Mouse (Mus musculus): ENCODE data around the gene Gpc5. TPM values are rescaled to one million over a fixed set of nuclear protein-coding genes. Genes with fewer than 3 reads are reported as not detected.

Gpc5 gene
- under 1 TPM in 1 of 2 experiments, not detected in 1; 0.10 TPM for polyA plus RNA-seq (2017; shearing (Covaris generic))

DNA sequence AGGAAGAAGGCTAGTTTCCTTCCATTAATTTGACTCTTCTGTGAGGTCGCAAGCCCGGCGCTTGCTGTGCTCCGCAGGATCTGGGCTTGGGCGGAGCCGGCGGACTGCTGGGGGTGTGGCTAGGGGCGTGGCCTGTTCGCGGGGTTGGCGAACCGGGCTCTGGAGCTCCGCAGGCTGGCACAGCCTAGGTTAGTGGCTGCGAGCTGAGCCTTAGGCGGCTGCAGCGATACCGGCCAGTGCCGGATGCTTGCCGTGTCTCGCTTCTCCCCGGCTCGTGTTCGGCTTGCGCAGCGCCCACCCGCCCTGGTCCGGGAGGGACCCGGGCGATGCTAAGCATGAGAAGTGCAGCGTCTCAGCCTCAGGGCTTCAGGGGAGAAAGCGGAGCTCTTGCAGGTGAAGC lies at the start of gene Gpc5:
Gene Gpc5, plus strand, starts transcription at position 135 of the 400 bp plus-strand sequence.

